Mouse (Mus musculus) kidney, adult 2 months (tissue): ENCODE data around the gene Cyp2d22.

Experiments
- CTCF ChIP-seq: fragments of 200-500 bp; conservative IDR thresholded peaks from 2 replicates; pipeline ENCODE4 v1.5.1; 2011; ENCODE audit warnings: low read depth, mild to moderate bottlenecking, control low read depth, low read length, moderate library complexity, mixed read lengths; ENCODE audit not compliant: insufficient read depth, insufficient read length
- POLR2A ChIP-seq: fragments of 200-500 bp; IDR thresholded peaks from one replicate; pipeline ENCODE4 v1.6.1; 2011; ENCODE audit warnings: low read depth, low read length, control low read depth

GRCm38 (mm10) chr15:82368146-82368545, 11.9 kb downstream of the Cyp2d22 start:
- no peak for TF ChIP-seq CTCF
- TF ChIP-seq POLR2A: no peak
